Mouse (Mus musculus) stomach, embryonic 15.5 days (tissue): ENCODE measurements around the gene Trak1. TPM values are rescaled to one million over a fixed set of nuclear protein-coding genes. Genes with fewer than 3 reads are reported as not detected.

Experiments
- ATAC-seq: fragments of 200-750 bp; cut with Nextera tagmentation; 2 replicates; pipeline ENCODE4 v1.8.0; 2017; ENCODE audit warnings: low read depth, moderate number of reproducible peaks, moderate TSS enrichment; ENCODE audit not compliant: insufficient read depth, low FRiP score
- H3K27ac ChIP-seq: fragments of 300-500 bp; sonication (generic); 2 replicates; pipeline ENCODE4 v1.5.1; 2015; ENCODE audit warnings: mild to moderate bottlenecking, inconsistent platforms
- H3K27me3 ChIP-seq: fragments of 300-500 bp; sonication (generic); replicated peaks from 2 replicates; pipeline ENCODE4 v1.6.1; 2015; ENCODE audit warnings: inconsistent platforms
- H3K36me3 ChIP-seq: fragments of 300-500 bp; sonication (generic); 2 replicates; pipeline ENCODE4 v1.6.1; 2015; ENCODE audit warnings: inconsistent platforms
- H3K4me1 ChIP-seq: fragments of 300-500 bp; sonication (generic); 2 replicates; pipeline ENCODE4 v1.6.1; 2015; ENCODE audit warnings: inconsistent platforms
- H3K4me2 ChIP-seq: fragments of 300-500 bp; sonication (generic); 2 replicates; pipeline ENCODE4 v1.6.1; 2015; ENCODE audit warnings: mild to moderate bottlenecking, inconsistent platforms
- H3K4me3 ChIP-seq: fragments of 300-500 bp; sonication (generic); replicated peaks from 2 replicates; pipeline ENCODE4 v1.5.1; 2015; ENCODE audit warnings: inconsistent platforms
- H3K9ac ChIP-seq: fragments of 300-500 bp; sonication (generic); 2 replicates; pipeline ENCODE4 v1.6.1; 2015; ENCODE audit warnings: inconsistent platforms
- H3K9me3 ChIP-seq: fragments of 300-500 bp; sonication (generic); 2 replicates; pipeline ENCODE4 v1.6.1; 2016; ENCODE audit warnings: inconsistent platforms
- WGBS: fragments of 180-500 bp; shearing (Covaris S2); methylation state at CpG from one replicate; pipeline ENCODE4 v1.1.7; 2015; 5-methylcytosine and 5-hydroxymethylcytosine counted together
- polyA plus RNA-seq: library from polyadenylated mRNA; unstranded; fragments of >200 nt; fragmentation: Nextera tagmentation; extraction: Ambion mirVana; gene quantifications from 2 replicates; pipeline ENCODE4 v1.2.1, GENCODE M21; 2015

Trak1 gene
- polyA plus RNA-seq, 1 experiment from 2014 or later: 20.7 TPM

GRCm38 (mm10) chr9:121494006-121494767 lies 196.9 kb downstream of the Trak1 start:
- Histone ChIP-seq H3K4me2 (peak overlapping the region; percentile 48), H3K9me3 (no peaks in the 10 kb centered on the region), H3K4me1 (peaks cover 13% of the 10 kb centered on the region; the same call in 1 of the 2 replicates), H3K27me3 (peaks cover 58% of the 10 kb centered on the region), H3K4me3 (peak overlapping the region; percentile 25), H3K27ac (no peak overlapping the region), H3K9ac (no peak overlapping the region), H3K36me3 (no peaks in the 10 kb centered on the region)
- no peak for ATAC-seq
- 2% methylated on average over 48 of the region's 48 CpGs for WGBS

GRCm38 (mm10) chr9:121495529-121495928 lies 198.2 kb downstream of the Trak1 start, which contains the start of gene Cck:
Cck (minus strand) TSS chr9:121495694.
- H3K27me3 ChIP-seq: peaks cover 53% of the 10 kb centered on the region

GRCm38 (mm10) chr9:121496102-121496501 lies 198.8 kb downstream of the Trak1 start:
- H3K27ac ChIP-seq: no peak overlapping the region
- no peak overlapping the region for H3K4me2 ChIP-seq
- peaks cover 53% of the 10 kb centered on the region for H3K27me3 ChIP-seq
- no peak overlapping the region for H3K4me3 ChIP-seq
- H3K9ac ChIP-seq: no peak overlapping the region
- H3K36me3 ChIP-seq: no peaks in the 10 kb centered on the region
- H3K9me3 ChIP-seq: no peaks in the 10 kb centered on the region
- ATAC-seq: no peak
- 29% methylated on average over 10 of the region's 10 CpGs for WGBS
- H3K4me1 ChIP-seq: peaks cover 13% of the 10 kb centered on the region; the same call in 1 of the 2 replicates

More at GRCm38 (mm10) chr9:121495529-121495928, 198.2 kb downstream of the Trak1 start, which contains the start of gene Cck:
- H3K4me1 ChIP-seq: peaks cover 13% of the 10 kb centered on the region; the same call in 1 of the 2 replicates
- no peak within 1 kb of the TSS for H3K9ac ChIP-seq
- H3K36me3 ChIP-seq: no peaks in the 10 kb centered on the region
- ATAC-seq: peak; percentile 86; the same call in 1 of the 2 replicates
- H3K27ac ChIP-seq: no peak within 1 kb of the TSS
- no peaks in the 10 kb centered on the region for H3K9me3 ChIP-seq
- WGBS: 2% methylated on average over 12 of the region's 12 CpGs
- peak within 1 kb of the TSS; percentile 48 for H3K4me2 ChIP-seq
- peak within 1 kb of the TSS; percentile 25 for H3K4me3 ChIP-seq

GRCm38 (mm10) chr9:121505346-121505745 lies 208.0 kb downstream of the Trak1 start:
- H3K4me3 ChIP-seq: no peak overlapping the region
- no peak overlapping the region for H3K9ac ChIP-seq
- H3K36me3 ChIP-seq: no peaks in the 10 kb centered on the region
- no peak overlapping the region for H3K4me2 ChIP-seq
- no peak overlapping the region for H3K27ac ChIP-seq
- no peaks in the 10 kb centered on the region for H3K9me3 ChIP-seq
- no peaks in the 10 kb centered on the region for H3K4me1 ChIP-seq
- H3K27me3 ChIP-seq: no peaks in the 10 kb centered on the region
- WGBS: 88% methylated on average over 8 of the region's 8 CpGs
- ATAC-seq: no peak

- no peak overlapping the region for H3K27ac ChIP-seq
- no peak overlapping the region for H3K9ac ChIP-seq
- no peak overlapping the region for H3K4me2 ChIP-seq
- no peak overlapping the region for H3K4me3 ChIP-seq
- WGBS: 57% methylated on average over 8 of the region's 8 CpGs
- no peak for ATAC-seq
- H3K4me1 ChIP-seq: no peaks in the 10 kb centered on the region
- H3K9me3 ChIP-seq: no peaks in the 10 kb centered on the region
- no peaks in the 10 kb centered on the region for H3K36me3 ChIP-seq
- no peaks in the 10 kb centered on the region for H3K27me3 ChIP-seq
Observed at GRCm38 (mm10) chr9:121506478-121507180, 209.3 kb downstream of the Trak1 start.

GRCm38 (mm10) chr9:121511911-121512310 lies 214.6 kb downstream of the Trak1 start:
- Histone ChIP-seq H3K27ac (no peak overlapping the region), H3K4me1 (no peaks in the 10 kb centered on the region), H3K9ac (no peak overlapping the region), H3K27me3 (no peaks in the 10 kb centered on the region), H3K9me3 (no peaks in the 10 kb centered on the region), H3K4me3 (no peak overlapping the region), H3K36me3 (no peaks in the 10 kb centered on the region), H3K4me2 (no peak overlapping the region)
- WGBS: 90% methylated on average over 4 of the region's 4 CpGs
- no peak for ATAC-seq

- Histone ChIP-seq H3K27me3 (no peaks in the 10 kb centered on the region), H3K4me3 (no peak overlapping the region), H3K9ac (no peak overlapping the region), H3K4me1 (no peaks in the 10 kb centered on the region), H3K27ac (no peak overlapping the region), H3K36me3 (no peaks in the 10 kb centered on the region), H3K9me3 (no peaks in the 10 kb centered on the region), H3K4me2 (no peak overlapping the region)
- ATAC-seq: no peak
- WGBS: 77% methylated on average over 5 of the region's 5 CpGs
Observed at GRCm38 (mm10) chr9:121514462-121514861, 217.2 kb downstream of the Trak1 start.

- Histone ChIP-seq H3K9ac (no peak overlapping the region), H3K27me3 (no peaks in the 10 kb centered on the region), H3K4me1 (no peaks in the 10 kb centered on the region), H3K36me3 (no peaks in the 10 kb centered on the region), H3K9me3 (no peaks in the 10 kb centered on the region), H3K4me3 (no peak overlapping the region), H3K4me2 (no peak overlapping the region), H3K27ac (no peak overlapping the region)
- ATAC-seq: no peak
- 68% methylated on average over 5 of the region's 5 CpGs for WGBS
Observed at GRCm38 (mm10) chr9:121520047-121520446, 222.7 kb downstream of the Trak1 start.

Other genes starting within 250 kb of the Trak1 start
- 153 and 179 TPM in 2 replicates for gene Ulk4, start 20.3 kb upstream of the Trak1 start, polyA plus RNA-seq
- gene Cck, start 198.2 kb downstream of the Trak1 start, polyA plus RNA-seq: 8.1 and 12.1 TPM in 2 replicates